Mouse (Mus musculus) testis, postnatal 14 days (tissue): ENCODE measurements around the gene Smim6.
A peak's percentile ranks its signal among the peaks of the same experiment; 100 is the strongest.

Source experiments
- DNase-seq: peaks from one replicate; pipeline ENCODE4 v3.0.0; 2021; ENCODE audit warnings: low spot score

Gene Smim6

GRCm38 (mm10) chr11:115911632-115912376 is at the start of gene Smim6:
Gene Smim6 (plus strand): TSS chr11:115912017.
- no peak for DNase-seq

- DNase-seq, result no peak
Measured at GRCm38 (mm10) chr11:115863895-115864294, 47.9 kb upstream of the Smim6 start.

GRCm38 (mm10) chr11:115869393-115869792 is 42.4 kb upstream of the Smim6 start:
- no peak for DNase-seq

- no peak for DNase-seq
Measured at GRCm38 (mm10) chr11:115872437-115872836, 39.4 kb upstream of the Smim6 start.

GRCm38 (mm10) chr11:115875935-115876334 is 35.9 kb upstream of the Smim6 start:
- no peak for DNase-seq

GRCm38 (mm10) chr11:115876438-115876837 is 35.4 kb upstream of the Smim6 start:
- DNase-seq, result no peak

- DNase-seq, result no peak
Measured at GRCm38 (mm10) chr11:115877174-115877755, 34.6 kb upstream of the Smim6 start.

GRCm38 (mm10) chr11:115878071-115878470 is 33.7 kb upstream of the Smim6 start:
- no peak for DNase-seq

- no peak for DNase-seq
Measured at GRCm38 (mm10) chr11:115881002-115881401, 30.8 kb upstream of the Smim6 start.

- DNase-seq, result no peak
Measured at GRCm38 (mm10) chr11:115883251-115883650, 28.6 kb upstream of the Smim6 start.

- DNase-seq, result no peak
Measured at GRCm38 (mm10) chr11:115884361-115884760, 27.5 kb upstream of the Smim6 start.

GRCm38 (mm10) chr11:115885281-115885680 is 26.5 kb upstream of the Smim6 start:
- no peak for DNase-seq

- no peak for DNase-seq
Measured at GRCm38 (mm10) chr11:115886446-115886845, 25.4 kb upstream of the Smim6 start.

- DNase-seq, result no peak
Measured at GRCm38 (mm10) chr11:115888020-115888419, 23.8 kb upstream of the Smim6 start.

- DNase-seq, result no peak
Measured at GRCm38 (mm10) chr11:115889159-115889558, 22.7 kb upstream of the Smim6 start.

GRCm38 (mm10) chr11:115892213-115892612 is 19.6 kb upstream of the Smim6 start:
- DNase-seq, result no peak

- no peak for DNase-seq
Measured at GRCm38 (mm10) chr11:115893071-115893470, 18.7 kb upstream of the Smim6 start.

GRCm38 (mm10) chr11:115894755-115895520 is 16.9 kb upstream of the Smim6 start:
- no peak for DNase-seq

- DNase-seq, result no peak
Measured at GRCm38 (mm10) chr11:115898446-115898845, 13.4 kb upstream of the Smim6 start.

- DNase-seq, result no peak
Measured at GRCm38 (mm10) chr11:115898886-115899285, 12.9 kb upstream of the Smim6 start.

- peak; percentile 49 for DNase-seq
Measured at GRCm38 (mm10) chr11:115899486-115900266, 12.1 kb upstream of the Smim6 start, which contains the start of gene Smim5. Gene Smim5 (plus strand): TSS chr11:115899966.
